Mouse (Mus musculus) forebrain, embryonic 15.5 days (tissue): ENCODE measurements around the gene Btf3l4. TPM values are rescaled to one million over a fixed set of nuclear protein-coding genes. Genes with fewer than 3 reads are reported as not detected.

Source experiments
- polyA plus RNA-seq: library from polyadenylated mRNA; unstranded; fragments of >200 nt; fragmentation: Nextera tagmentation; extraction: Ambion mirVana; gene quantifications from 2 replicates; pipeline ENCODE4 v1.2.1, GENCODE M21; 2015

Gene Btf3l4
- polyA plus RNA-seq, 1 experiment from 2014 or later, result 233 TPM

Other genes with a start within 250 kb of the Btf3l4 start
- 21.6 and 21.8 TPM in 2 replicates for gene Cc2d1b, start 213.7 kb downstream of the Btf3l4 start, polyA plus RNA-seq
- 2.0 and 2.1 TPM in 2 replicates for gene 3110021N24Rik, start 114.0 kb downstream of the Btf3l4 start, polyA plus RNA-seq
- 6.1 and 6.6 TPM in 2 replicates for gene Zfyve9, start 52.8 kb downstream of the Btf3l4 start, polyA plus RNA-seq
- gene Txndc12, start 987 bp upstream of the Btf3l4 start, polyA plus RNA-seq, result 86.6 and 90.0 TPM in 2 replicates
- gene Kti12, start 14.2 kb upstream of the Btf3l4 start, polyA plus RNA-seq, result 33.2 and 33.9 TPM in 2 replicates
- 1.2 and 2.2 TPM in 2 replicates for gene A730015C16Rik, start 15.0 kb upstream of the Btf3l4 start, polyA plus RNA-seq
- 79.2 and 90.5 TPM in 2 replicates for gene Rab3b, start 45.4 kb upstream of the Btf3l4 start, polyA plus RNA-seq
- 78.0 and 83.4 TPM in 2 replicates for gene Nrd1, start 167.0 kb upstream of the Btf3l4 start, polyA plus RNA-seq